Mouse (Mus musculus): Measurements from ENCODE around the gene Olfr177.

Olfr177 gene

DNA sequence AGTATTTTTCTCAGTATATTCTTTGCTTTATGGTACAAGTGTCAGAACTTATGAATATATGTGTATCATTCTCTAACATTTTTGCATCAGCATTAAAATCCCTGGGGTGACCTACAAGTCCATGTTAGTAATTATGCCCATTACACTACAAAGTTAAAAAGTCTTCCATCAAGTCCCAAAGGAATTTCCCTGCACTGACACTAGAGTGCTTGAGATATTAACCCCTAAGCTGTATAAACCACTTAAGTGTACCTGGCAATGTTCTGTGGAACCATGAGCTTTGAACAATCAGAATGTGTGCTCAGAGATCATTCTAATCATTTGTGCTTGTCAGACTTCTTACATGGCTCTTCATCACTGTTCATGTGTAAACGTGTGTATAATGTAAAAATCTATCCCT is at the start of gene Olfr177:
TSS of gene Olfr177 (minus strand) at position 101 of the 400 bp plus-strand sequence.
- DNase-seq (ENCODE audit: inconsistent ontology term): no peak

DNA sequence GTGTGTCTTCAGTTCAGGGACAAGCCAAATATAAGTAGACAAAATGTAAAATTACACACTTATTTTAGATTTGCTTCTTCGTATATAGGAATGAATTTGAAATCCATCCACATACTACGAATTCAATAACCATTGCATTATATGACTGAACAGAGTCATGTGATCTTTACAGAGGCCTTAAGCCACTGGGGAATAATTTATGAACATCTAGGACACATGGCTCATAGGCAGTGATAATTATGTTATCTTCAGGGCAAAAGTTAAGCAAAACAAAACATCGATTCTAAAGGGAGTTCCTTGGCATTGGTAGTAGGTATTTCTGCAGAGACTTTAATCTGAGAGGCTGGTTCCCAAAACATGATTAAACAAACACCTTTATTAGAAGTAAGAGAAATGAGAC is 17.4 kb upstream of the Olfr177 start, which contains the start of gene Olfr178:
TSS of gene Olfr178 (minus strand) at position 101 of the 400 bp plus-strand sequence.
- no peak for DNase-seq (ENCODE audit: inconsistent ontology term)

- no peak for DNase-seq (ENCODE audit: inconsistent ontology term)
These were observed 9.8 kb upstream of the Olfr177 start for GRCm38 (mm10) chr16:58884416-58884815.

DNA sequence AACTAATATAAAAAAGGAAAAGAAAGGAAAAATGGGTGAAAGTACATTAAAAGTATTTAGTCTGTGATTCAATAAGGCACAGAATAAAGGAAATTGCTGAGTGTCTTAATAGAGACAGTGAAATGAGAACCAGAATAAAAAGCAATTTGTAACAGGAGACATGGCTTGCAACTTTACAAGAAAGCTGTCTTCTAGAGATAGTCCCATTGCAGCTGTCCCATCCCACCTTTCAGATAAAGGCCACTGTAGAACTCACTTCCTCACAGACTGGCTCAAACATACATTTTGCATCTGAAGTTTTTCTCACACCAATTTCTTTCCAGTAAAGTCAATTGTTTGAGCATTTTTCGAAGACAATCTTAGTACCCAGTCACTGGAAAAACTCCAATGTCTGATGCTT is 13.1 kb downstream of the Olfr177 start:
- no peak for DNase-seq (ENCODE audit: inconsistent ontology term)

GRCm38 (mm10) chr16:58860032-58860737 is 14.4 kb downstream of the Olfr177 start:
- DNase-seq (ENCODE audit: inconsistent ontology term): no peak

DNA sequence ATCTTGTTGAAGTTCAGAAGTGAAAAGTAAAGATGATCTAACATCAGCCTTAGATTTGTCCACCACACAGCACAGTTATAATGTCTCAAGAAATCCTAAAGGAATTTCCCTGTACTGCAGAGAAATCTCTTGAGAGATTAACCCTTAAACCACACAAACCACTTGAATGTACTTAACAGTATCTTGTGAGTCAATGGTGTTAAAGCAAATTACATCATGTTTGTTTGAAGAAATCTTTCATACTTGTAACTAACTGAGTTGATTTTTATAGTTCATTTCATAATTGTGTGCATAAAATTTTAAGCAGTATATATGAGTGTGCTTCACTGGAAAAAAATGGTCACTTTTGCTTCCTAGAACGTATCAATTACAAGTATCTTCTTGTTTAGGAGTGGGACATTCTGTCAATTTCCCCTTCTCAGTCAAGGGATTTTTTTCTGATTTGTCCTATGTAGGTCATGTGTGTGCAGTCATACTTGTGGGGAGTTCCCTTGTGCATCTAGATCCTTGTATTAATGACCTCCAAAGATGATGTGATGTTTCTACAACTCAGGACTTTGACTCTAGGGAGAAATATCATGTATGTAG is 47.7 kb downstream of the Olfr177 start, which contains the start of gene Olfr175-ps1:
TSS of gene Olfr175-ps1 (minus strand) at position 51 of the 588 bp plus-strand sequence.
- DNase-seq (ENCODE audit: inconsistent ontology term): no peak
